Mouse (Mus musculus): ENCODE data around the gene Bhlhe23.

Gene Bhlhe23

GRCm38 (mm10) chr2:180765713-180766112 is 11.0 kb downstream of the Bhlhe23 start:
- DNase-seq: no peak

GRCm38 (mm10) chr2:180764986-180765385 is 11.7 kb downstream of the Bhlhe23 start:
- DNase-seq: no peak

- no peak for DNase-seq
These were observed 18.0 kb downstream of the Bhlhe23 start for GRCm38 (mm10) chr2:180758513-180759263.

- no peak for DNase-seq
These were observed 19.9 kb downstream of the Bhlhe23 start for GRCm38 (mm10) chr2:180756786-180757185.

GRCm38 (mm10) chr2:180755896-180756295 is 20.8 kb downstream of the Bhlhe23 start:
- no peak for DNase-seq

GRCm38 (mm10) chr2:180754976-180755688 is 21.6 kb downstream of the Bhlhe23 start:
- DNase-seq: no peak

GRCm38 (mm10) chr2:180748904-180749303 is 27.8 kb downstream of the Bhlhe23 start:
- no peak for DNase-seq

GRCm38 (mm10) chr2:180746569-180747192 is 30.0 kb downstream of the Bhlhe23 start:
- no peak for DNase-seq

- DNase-seq: peak; percentile 82
These were observed 31.3 kb downstream of the Bhlhe23 start for GRCm38 (mm10) chr2:180745248-180745927.

- no peak for DNase-seq
These were observed 33.4 kb downstream of the Bhlhe23 start for GRCm38 (mm10) chr2:180743321-180743720.

- DNase-seq: no peak
These were observed 33.9 kb downstream of the Bhlhe23 start for GRCm38 (mm10) chr2:180742820-180743219.

GRCm38 (mm10) chr2:180741421-180741820 is 35.3 kb downstream of the Bhlhe23 start:
- no peak for DNase-seq

GRCm38 (mm10) chr2:180740349-180740748 is 36.4 kb downstream of the Bhlhe23 start:
- no peak for DNase-seq

GRCm38 (mm10) chr2:180737984-180738383 is 38.7 kb downstream of the Bhlhe23 start:
- DNase-seq: no peak

- no peak for DNase-seq
These were observed 41.5 kb downstream of the Bhlhe23 start for GRCm38 (mm10) chr2:180735232-180735631.

- no peak for DNase-seq
These were observed 44.7 kb downstream of the Bhlhe23 start for GRCm38 (mm10) chr2:180731984-180732383.

- no peak for DNase-seq
These were observed 45.7 kb downstream of the Bhlhe23 start for GRCm38 (mm10) chr2:180731036-180731435.

- no peak for DNase-seq
These were observed 49.1 kb downstream of the Bhlhe23 start for GRCm38 (mm10) chr2:180727613-180728021.

GRCm38 (mm10) chr2:180726658-180727442 is 49.9 kb downstream of the Bhlhe23 start:
- no peak for DNase-seq

- no peak for DNase-seq
These were observed 50.7 kb downstream of the Bhlhe23 start for GRCm38 (mm10) chr2:180725856-180726629.

- no peak for DNase-seq
These were observed 51.3 kb downstream of the Bhlhe23 start for GRCm38 (mm10) chr2:180725414-180725778.

All from cerebellum, adult 9-10 months (tissue).